Mouse (Mus musculus): ENCODE results near the gene Astn1. TPM values are rescaled to one million over a fixed set of nuclear protein-coding genes. Genes with fewer than 3 reads are reported as not detected.

Astn1 gene
- total RNA-seq, 2 experiments from 2014 or later = 9.1 to 10.2 TPM

GRCm38 (mm10) chr1:158411146-158411545 lies 49.1 kb downstream of the Astn1 start:
- no peak for DNase-seq (ENCODE audit: low spot score in 2 of 2)

DNA sequence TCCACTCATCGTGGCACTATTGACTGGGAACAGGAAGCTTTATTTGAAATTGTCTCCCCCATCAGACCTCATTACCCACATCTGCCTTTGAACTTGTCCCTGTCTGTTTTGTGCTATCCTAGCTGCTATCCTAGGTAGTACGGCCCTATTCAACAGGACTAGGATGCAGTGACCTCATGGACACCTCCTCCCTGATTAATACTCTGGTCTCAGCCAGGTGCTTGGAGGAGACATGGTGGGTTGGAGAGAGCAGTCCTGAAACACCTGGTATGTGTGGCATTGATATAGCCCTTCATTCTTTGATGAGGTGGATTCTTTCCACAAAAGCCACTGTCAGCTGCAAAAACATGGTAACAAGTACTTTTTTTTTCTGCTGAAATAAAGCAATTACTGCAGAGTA lies 52.1 kb downstream of the Astn1 start:
- no peak for DNase-seq (ENCODE audit: low spot score in 2 of 2)

GRCm38 (mm10) chr1:158421451-158421850 lies 59.4 kb downstream of the Astn1 start:
- no peak for DNase-seq (ENCODE audit: low spot score in 2 of 2)

GRCm38 (mm10) chr1:158422739-158423138 lies 60.7 kb downstream of the Astn1 start:
- no peak for DNase-seq (ENCODE audit: low spot score in 2 of 2)

- DNase-seq (ENCODE audit: low spot score in 2 of 2) = no peak
These were observed 84.0 kb downstream of the Astn1 start for GRCm38 (mm10) chr1:158446071-158446470.

DNA sequence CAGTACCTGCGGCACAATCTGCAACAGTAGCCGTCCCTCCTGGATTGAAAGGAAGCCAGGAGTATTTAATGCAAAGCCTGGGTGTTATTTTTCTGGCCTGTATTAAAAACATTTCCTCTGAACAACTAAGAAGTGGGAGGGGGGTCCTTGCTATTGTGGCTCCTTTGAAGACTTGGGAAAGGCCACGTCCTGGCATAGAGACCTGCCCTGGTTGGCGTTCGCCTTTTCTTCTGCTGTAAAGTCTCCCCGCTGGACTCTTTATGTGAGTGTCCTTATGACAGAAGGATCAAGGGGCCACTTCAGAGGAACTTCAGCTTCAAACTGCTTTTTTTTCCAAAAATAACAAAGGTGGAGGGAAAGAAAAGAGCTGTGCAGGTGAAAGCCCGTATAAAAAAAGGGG lies 85.9 kb downstream of the Astn1 start:
- no peak for DNase-seq (ENCODE audit: low spot score in 2 of 2)

GRCm38 (mm10) chr1:158452675-158453074 lies 90.6 kb downstream of the Astn1 start:
- DNase-seq (ENCODE audit: low spot score in 2 of 2) = no peak

- no peak for DNase-seq (ENCODE audit: low spot score in 2 of 2)
These were observed 91.5 kb downstream of the Astn1 start for GRCm38 (mm10) chr1:158453587-158453986.

GRCm38 (mm10) chr1:158463975-158464374 lies 101.9 kb downstream of the Astn1 start:
- no peak for DNase-seq (ENCODE audit: low spot score in 2 of 2)

DNA sequence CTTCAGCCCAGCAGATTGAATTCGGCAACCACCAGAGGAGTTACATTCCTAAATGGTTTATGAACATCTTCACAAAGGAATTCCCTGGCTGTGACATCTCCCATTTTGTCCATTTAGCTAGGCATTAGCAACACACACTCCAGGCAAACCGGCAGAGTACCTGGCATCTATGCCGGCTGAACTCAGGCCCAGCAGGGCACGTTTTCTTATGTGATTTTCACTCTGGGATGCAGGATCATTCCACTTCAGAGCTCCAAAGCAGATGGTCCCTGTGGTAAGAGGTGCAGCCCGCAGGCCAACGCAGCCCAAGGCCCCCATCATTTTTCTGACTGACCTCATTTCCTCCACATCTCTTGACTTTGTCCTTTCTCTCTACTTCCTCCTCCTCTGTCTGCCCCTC lies 103.2 kb downstream of the Astn1 start:
- no peak for DNase-seq (ENCODE audit: low spot score in 2 of 2)

- DNase-seq (ENCODE audit: low spot score in 2 of 2) = no peak
These were observed 115.8 kb downstream of the Astn1 start for GRCm38 (mm10) chr1:158477841-158478240.

GRCm38 (mm10) chr1:158480285-158480684 lies 118.2 kb downstream of the Astn1 start:
- no peak for DNase-seq (ENCODE audit: low spot score in 2 of 2)

DNA sequence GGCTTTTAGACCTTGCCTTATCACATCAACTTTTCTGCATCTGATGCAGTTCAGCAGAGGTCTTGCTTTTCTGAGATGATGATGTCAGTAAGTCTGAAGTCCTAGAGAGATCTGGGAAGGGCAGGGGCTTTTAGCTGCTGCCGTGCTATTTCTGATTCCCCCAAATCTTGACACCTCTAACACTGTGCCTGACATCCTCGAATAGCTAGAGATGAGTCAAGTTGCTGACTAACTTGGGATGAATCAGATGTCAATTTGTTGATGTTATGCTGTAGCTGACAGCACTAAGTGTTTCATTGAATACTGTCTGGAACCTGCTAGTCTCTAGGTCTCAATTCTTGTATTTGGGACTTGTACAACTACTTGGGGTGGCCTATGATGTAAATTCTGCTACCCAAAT lies 121.7 kb downstream of the Astn1 start:
- DNase-seq (ENCODE audit: low spot score in 2 of 2) = no peak

GRCm38 (mm10) chr1:158489521-158490021 lies 127.5 kb downstream of the Astn1 start:
- DNase-seq (ENCODE audit: low spot score in 2 of 2) = no peak

GRCm38 (mm10) chr1:158490175-158490574 lies 128.1 kb downstream of the Astn1 start:
- DNase-seq (ENCODE audit: low spot score in 2 of 2) = no peak

DNA sequence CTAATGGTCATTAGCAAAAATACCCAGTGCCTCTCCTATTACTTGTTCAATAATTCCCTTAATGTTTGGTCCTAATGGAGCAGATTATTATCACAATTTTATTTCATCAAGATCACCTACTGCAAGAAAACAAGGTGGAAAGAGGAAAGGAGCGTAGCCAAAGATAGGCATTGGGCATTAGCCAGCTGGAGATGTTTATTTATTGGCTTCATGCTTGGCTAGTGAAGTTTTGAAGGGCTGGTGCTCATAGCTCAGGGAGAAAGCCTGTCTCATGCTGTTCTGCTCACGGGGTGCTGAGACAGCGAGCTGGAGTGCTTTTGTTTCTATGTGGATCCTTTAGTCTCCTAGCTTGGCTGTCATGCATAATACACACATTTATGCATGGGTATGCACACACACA lies 131.2 kb downstream of the Astn1 start:
- no peak for DNase-seq (ENCODE audit: low spot score in 2 of 2)

DNA sequence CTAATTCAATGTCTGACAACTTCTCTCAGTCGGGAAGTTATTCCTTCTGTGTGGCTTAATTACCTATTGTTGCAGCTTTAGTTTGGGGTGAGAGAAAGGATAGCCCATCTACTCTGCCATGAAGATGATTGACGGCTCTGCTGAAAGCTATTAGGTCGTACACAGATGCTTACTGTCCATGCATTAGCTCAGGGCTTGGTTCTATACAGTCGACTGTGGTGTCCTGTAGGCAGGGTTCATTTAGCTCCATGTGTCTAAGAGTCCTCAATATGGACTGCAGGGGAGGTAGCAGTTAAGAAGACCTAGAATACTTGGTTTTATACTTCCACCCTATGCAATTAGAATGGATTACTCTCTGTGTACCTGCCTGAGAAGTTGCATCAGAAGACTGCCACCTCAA lies 138.1 kb downstream of the Astn1 start:
- no peak for DNase-seq (ENCODE audit: low spot score in 2 of 2)

DNA sequence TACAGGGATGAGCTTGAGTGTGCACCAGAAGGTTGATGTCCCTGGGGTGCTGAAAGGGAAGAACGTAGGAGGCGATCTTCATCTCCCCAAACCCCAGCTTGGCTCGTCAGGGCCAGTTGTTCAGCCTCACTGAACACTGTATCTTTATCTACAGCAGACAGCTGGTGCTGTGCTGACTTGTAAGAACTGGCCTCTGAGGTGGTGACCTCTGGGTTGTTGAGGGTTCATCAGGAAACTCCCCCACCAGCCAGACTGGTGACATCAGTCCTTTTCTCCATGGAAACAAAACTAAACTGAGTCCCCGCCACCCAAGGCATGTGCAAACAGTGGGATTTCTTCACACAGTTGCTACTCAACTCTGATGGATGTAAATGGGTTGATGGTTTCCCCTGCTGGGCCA lies 138.9 kb downstream of the Astn1 start:
- no peak for DNase-seq (ENCODE audit: low spot score in 2 of 2)

- DNase-seq (ENCODE audit: low spot score in 2 of 2) = no peak
These were observed 145.5 kb downstream of the Astn1 start for GRCm38 (mm10) chr1:158507610-158508009.

- no peak for DNase-seq (ENCODE audit: low spot score in 2 of 2)
These were observed 147.2 kb downstream of the Astn1 start for GRCm38 (mm10) chr1:158509112-158509855.

DNA sequence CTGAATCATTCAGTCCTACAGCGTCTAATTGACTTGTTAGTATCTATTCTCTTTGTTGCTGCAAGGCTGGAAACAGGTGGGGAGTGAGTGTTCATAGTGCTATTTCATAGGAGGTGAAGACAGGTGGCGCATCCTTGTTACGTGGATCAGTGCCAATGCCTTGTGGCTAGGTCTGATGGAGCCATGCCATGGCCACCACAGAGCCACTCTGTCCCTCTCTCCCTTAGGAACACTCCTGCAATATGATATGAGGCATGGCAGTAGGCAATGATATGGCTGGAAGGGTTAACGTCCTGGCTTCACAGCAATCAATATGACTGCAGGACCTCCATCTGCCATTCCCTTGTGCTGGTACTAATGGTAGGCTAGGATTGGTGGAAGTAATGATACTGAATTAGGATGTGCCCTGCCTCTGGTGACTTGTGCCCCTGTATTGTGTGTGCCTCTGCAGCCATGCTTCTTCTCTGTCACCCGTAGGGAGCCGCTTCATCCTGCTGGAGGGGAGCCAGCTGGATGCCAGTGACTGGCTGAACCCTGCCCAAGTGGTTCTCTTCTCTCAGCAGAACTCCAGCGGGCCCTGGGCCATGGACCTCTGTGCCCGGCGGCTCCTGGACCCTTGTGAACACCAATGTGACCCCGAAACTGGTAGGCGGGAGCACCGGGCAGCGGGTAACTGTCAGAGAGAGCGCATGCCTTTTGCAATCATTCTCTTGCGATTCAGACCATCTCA lies 148.6 kb downstream of the Astn1 start:
- no peak for DNase-seq (ENCODE audit: low spot score in 2 of 2)

DNA sequence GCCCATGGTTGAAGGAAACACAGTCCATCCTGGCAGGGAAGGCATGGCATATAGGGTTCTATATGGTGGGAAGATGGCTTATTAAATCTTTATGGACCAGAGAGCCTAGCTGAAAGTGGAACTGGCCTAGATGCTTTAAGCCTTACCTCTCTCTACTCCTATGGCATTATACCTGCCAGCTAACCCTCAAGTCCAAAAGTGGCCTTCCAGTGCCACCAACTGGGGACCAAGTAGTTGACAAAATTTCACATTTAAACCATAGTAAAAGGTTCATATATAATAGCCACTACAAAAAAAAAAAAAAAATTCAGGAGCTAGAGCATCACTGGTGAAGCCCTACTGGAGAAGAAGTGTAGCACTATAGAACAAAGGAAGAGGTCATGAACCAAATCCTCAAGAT lies 150.0 kb downstream of the Astn1 start:
- DNase-seq (ENCODE audit: low spot score in 2 of 2) = no peak

- no peak for DNase-seq (ENCODE audit: low spot score in 2 of 2)
These were observed 150.6 kb downstream of the Astn1 start for GRCm38 (mm10) chr1:158512636-158513035.
